Mouse (Mus musculus): Measurements from ENCODE around the gene Actrt3.

Actrt3 gene

GRCm38 (mm10) chr3:30599711-30600545, at the start of gene Actrt3:
Gene Actrt3 (minus strand): TSS chr3:30599939.
- DNase-seq (ENCODE audit: low read depth): no peak

- no peak for DNase-seq (ENCODE audit: low read depth)
Measured at GRCm38 (mm10) chr3:30648466-30648865, 48.7 kb upstream of the Actrt3 start.

GRCm38 (mm10) chr3:30647440-30648090, 47.8 kb upstream of the Actrt3 start, which contains the start of gene Lrrc34:
Gene Lrrc34 (minus strand): TSS chr3:30647869.
- no peak for DNase-seq (ENCODE audit: low read depth)

GRCm38 (mm10) chr3:30646761-30647160, 47.0 kb upstream of the Actrt3 start:
- DNase-seq (ENCODE audit: low read depth): no peak

GRCm38 (mm10) chr3:30644207-30644606, 44.5 kb upstream of the Actrt3 start, which contains the start of gene Lrriq4:
Gene Lrriq4 (plus strand): TSS chr3:30644507.
- DNase-seq (ENCODE audit: low read depth): no peak

DNA sequence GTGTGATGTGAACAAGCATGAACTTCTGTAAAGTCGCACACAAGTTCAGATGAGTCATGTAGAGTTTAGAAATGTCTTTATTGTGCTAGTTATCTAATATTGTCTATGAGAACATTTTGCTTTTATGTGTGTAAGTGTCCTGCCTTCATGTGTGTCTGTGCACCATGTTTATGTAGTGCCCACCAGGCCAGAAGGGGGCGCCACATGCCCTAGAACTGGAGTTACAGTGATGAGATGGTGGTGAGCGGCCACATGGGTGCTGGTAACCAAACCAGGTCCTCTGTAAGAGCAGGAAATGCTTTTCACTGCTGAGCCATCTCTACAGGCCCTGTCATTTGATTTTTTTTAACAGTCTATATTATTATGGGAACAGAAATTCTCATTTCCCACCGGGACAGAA, 35.9 kb upstream of the Actrt3 start:
- no peak for DNase-seq (ENCODE audit: low read depth)

DNA sequence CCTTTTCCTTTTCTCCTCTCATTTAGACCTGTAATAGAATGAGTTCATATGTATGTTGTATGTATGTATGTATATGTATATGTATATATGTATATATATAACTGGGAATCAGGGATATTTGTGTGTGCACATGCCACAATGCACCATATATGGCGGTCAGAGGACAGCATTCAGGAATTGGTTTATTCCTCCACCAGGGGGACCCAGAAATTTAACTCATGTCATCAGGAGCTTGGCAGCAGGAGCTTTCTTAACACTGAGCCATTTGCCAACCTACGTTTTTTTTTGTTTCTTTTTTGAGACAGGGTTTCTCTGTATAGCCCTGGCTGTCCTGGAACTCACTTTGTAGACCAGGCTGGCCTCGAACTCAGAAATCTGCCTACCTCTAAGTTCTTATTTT, 33.9 kb upstream of the Actrt3 start:
- no peak for DNase-seq (ENCODE audit: low read depth)

- no peak for DNase-seq (ENCODE audit: low read depth)
Measured at GRCm38 (mm10) chr3:30620132-30620531, 20.4 kb upstream of the Actrt3 start.

DNA sequence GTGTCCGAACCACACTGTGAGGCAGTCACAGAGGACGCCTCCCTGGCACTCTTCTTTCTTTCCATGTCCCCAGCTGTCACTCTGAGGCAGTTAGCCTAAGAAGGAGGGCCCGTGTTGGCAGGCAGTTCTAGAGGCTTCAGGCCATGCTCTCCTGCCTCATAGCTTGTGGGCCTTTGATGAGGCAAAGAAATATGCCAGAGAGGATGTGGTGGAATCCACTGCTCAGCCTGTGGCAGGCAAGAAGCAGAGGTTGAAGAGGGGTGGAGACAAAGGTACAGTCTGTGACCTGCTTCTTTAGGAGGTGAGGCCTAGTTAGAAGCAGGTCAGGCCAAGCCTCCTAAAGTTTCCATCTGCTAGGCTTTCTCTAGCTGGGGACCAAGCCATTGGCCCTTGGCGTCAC, 11.2 kb upstream of the Actrt3 start:
- DNase-seq (ENCODE audit: low read depth): no peak

GRCm38 (mm10) chr3:30608999-30609398, 9.3 kb upstream of the Actrt3 start:
- DNase-seq (ENCODE audit: low read depth): no peak

DNA sequence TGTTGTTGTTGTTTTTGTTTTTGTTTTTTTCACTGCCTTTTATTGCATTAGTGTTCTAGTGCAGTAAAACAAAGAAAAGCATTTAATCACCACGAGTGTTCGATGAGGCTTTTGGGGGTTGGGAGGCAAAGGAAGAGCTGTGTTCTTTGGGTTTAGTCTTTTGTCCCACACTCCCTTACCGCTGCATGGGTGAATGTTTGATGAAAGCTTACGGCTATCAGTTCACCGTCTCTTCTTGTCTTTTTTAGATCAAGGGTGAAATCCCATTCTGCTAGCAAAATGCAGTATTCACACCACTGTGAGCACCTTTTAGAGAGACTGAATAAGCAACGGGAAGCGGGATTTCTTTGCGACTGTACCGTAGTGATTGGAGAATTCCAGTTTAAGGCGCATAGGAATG, 3.5 kb upstream of the Actrt3 start:
- DNase-seq (ENCODE audit: low read depth): no peak

DNA sequence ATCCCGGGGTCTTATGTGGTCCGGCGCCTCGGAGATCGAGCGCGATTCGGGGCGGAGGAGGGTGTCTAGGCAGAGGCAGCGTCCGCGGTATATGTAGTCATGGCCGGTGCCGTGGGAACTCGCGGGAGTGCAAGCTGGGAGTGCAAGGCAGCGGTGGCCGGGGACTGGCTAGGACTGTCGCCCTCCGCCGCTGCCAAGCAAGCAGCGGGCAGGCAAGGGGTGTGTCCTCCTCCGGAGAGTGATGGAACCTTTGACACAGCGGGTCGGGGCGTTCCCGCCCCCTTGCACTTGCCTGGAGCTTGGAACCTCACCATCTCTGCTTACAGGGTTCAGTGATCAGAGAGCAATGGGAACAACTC, 3.0 kb upstream of the Actrt3 start:
- DNase-seq (ENCODE audit: low read depth): peak; percentile 68

GRCm38 (mm10) chr3:30602065-30602739, 2.5 kb upstream of the Actrt3 start, which contains the start of gene Mynn:
Gene Mynn (plus strand): TSS chr3:30602065.
- DNase-seq (ENCODE audit: low read depth): peak; percentile 92

- DNase-seq (ENCODE audit: low read depth): no peak
Measured at GRCm38 (mm10) chr3:30601610-30602064, 1.9 kb upstream of the Actrt3 start.

DNA sequence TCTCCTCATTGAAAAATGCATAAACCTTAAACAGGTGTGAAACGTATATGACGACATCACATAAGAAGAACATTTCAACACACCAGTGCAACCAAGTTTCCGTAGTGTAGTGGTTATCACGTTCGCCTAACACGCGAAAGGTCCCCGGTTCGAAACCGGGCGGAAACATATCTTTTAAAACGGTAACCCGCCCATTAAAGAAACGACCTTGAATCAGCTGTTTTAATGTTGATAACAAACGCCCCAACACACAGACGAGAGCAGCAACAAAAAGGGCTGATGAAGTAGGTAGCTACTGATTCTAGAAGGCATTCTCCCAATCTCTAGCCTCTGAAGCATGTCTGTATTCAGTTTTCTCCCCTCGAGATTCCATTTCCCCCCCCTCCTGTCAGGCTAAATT, 1.4 kb upstream of the Actrt3 start:
- DNase-seq (ENCODE audit: low read depth): peak; percentile 89

- peak; percentile 19 for DNase-seq (ENCODE audit: low read depth)
Measured at GRCm38 (mm10) chr3:30600717-30601116, 978 bp upstream of the Actrt3 start.

DNA sequence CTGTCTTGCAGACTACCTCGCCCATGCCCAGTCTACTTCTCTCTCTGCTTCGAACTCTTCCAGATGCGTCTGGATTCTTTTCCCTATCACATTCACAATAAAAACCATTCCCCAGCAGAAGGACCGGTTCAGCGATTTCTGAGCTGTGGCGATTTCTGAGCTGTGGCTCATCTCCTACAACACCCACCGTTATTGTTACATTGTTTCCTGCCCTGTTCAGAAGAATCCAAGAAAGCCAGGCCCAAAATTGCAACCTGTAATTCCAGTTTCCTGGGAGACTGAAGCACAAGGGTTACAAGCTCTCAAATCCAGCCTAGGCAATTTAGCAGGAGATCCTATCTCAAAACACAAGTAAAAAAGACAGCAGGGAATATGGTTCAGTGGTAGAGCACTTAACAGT, 2.5 kb downstream of the Actrt3 start:
- no peak for DNase-seq (ENCODE audit: low read depth)

DNA sequence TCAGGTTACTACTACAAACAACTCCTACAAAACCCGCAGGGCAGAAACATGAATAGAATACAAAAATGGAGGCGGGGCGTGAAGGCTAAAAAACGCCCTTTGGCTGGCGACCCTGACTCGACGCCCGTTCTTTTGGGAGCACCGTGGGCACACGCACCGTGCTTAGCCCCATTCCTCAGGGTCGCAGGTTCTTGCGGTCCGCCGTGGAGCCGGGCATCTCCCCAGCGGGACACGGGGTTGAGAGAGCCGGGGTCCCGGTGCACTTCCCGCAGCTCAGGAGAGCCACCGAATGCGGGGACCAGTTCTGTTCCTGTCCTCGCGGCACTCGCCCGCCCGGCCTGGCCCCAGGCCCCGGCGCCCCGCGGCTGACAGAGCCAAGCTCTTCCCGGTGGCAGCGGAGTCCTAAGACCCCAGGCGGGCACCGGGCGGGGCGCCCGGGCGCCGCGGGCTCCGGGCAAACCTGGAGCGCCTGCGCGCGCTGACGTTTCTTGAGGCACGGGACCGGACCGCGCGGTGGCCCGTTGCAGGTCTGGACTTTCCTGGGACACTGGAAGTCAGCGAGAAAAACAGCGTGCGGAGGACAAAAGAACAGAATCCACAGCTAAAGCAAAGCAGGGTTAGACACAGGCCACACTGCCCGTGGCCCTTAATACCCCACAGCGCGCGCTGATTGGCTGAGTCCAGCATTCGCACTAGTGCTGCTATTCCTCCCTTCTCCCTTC, 4.5 kb downstream of the Actrt3 start:
- DNase-seq (ENCODE audit: low read depth): peak; percentile 27

GRCm38 (mm10) chr3:30593719-30594485, 5.8 kb downstream of the Actrt3 start:
- peak; percentile 39 for DNase-seq (ENCODE audit: low read depth)

- DNase-seq (ENCODE audit: low read depth): peak; percentile 38
Measured at GRCm38 (mm10) chr3:30592418-30592853, 7.3 kb downstream of the Actrt3 start.

GRCm38 (mm10) chr3:30588865-30589264, 10.9 kb downstream of the Actrt3 start:
- DNase-seq (ENCODE audit: low read depth): no peak
